12 mouse cellular contexts compared by ENCODE assay signal in the genomic region with DNA sequence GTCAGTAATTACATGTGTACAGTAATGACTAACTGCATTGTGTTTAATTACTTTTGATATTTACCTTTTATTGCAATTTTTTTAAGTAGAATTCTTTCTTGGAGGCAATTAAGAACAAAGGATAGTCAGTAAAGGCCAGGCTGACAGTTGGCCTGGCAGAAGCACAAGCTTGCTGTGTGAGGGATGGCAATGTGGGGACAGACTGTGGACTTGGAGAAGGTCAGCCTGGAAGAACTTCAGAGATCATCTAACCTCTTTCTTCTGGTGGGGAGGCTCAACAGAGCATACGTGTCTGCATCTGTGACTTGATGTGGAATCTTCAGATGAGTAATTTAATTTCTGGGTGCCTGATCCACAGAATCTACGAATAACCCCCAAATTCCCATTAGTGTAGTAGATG.
"Had no signal": no experiment of that assay in that cellular context is flagged by ENCODE, and none has a peak within 500 bp of the region (broad histone marks: within the 10 kb centered on the region; RNA-seq: fewer than 3 reads in every experiment).

No protein-coding gene starts in this region.

- H3K4me3 ChIP-seq: midbrain, embryonic 15.5 days; neural tube, embryonic 12.5 days had no signal

- DNase-seq: kidney, adult 18-20 months; kidney, postnatal 14 days; layer of hippocampus, adult 9-11 months; layer of hippocampus, postnatal 36 days; left cerebral cortex, postnatal 4 days; lung, embryonic 14.5 days; lung, postnatal 10 days; lung, postnatal 4 days; right cerebral cortex, postnatal 14 days; thymus, postnatal 36 days had no signal

- H3K27me3 ChIP-seq: midbrain, embryonic 15.5 days; neural tube, embryonic 12.5 days had no signal

- H3K4me1 ChIP-seq: midbrain, embryonic 15.5 days; neural tube, embryonic 12.5 days had no signal

- H3K27ac ChIP-seq: midbrain, embryonic 15.5 days; neural tube, embryonic 12.5 days had no signal

- H3K36me3 ChIP-seq: midbrain, embryonic 15.5 days; neural tube, embryonic 12.5 days had no signal

- ATAC-seq: midbrain, embryonic 15.5 days had no signal

- H3K9me3 ChIP-seq: midbrain, embryonic 15.5 days; neural tube, embryonic 12.5 days had no signal
